Mouse (Mus musculus) frontal cortex, postnatal 36 days (tissue): ENCODE results near the gene Tnfrsf22.

ENCODE experiments used
- DNase-seq, 2 experiments: peaks; one replicate each; pipeline ENCODE4 v3.0.0; 2022; ENCODE audit warnings: low spot score in 2 of 2

Tnfrsf22 gene

GRCm38 (mm10) chr7:143631503-143631902, 18.0 kb downstream of the Tnfrsf22 start:
- no peak for DNase-seq

- DNase-seq = no peak
Observed at GRCm38 (mm10) chr7:143629501-143629900, 20.0 kb downstream of the Tnfrsf22 start.

GRCm38 (mm10) chr7:143628540-143628939, 20.9 kb downstream of the Tnfrsf22 start, which contains the start of gene Tnfrsf26:
Tnfrsf26 (minus strand) TSS chr7:143628722.
- no peak for DNase-seq

GRCm38 (mm10) chr7:143627555-143628286, 21.7 kb downstream of the Tnfrsf22 start:
- DNase-seq = no peak

GRCm38 (mm10) chr7:143626178-143626577, 23.3 kb downstream of the Tnfrsf22 start:
- no peak for DNase-seq

GRCm38 (mm10) chr7:143625151-143625550, 24.3 kb downstream of the Tnfrsf22 start:
- no peak for DNase-seq

- DNase-seq = no peak
Observed at GRCm38 (mm10) chr7:143624561-143624960, 24.9 kb downstream of the Tnfrsf22 start.

GRCm38 (mm10) chr7:143620951-143621350, 28.5 kb downstream of the Tnfrsf22 start:
- peak in 1 of 2 experiments; percentile 13 for DNase-seq

GRCm38 (mm10) chr7:143614404-143615135, 34.9 kb downstream of the Tnfrsf22 start:
- no peak for DNase-seq

- no peak for DNase-seq
Observed at GRCm38 (mm10) chr7:143612215-143612614, 37.2 kb downstream of the Tnfrsf22 start.

GRCm38 (mm10) chr7:143605321-143605720, 44.1 kb downstream of the Tnfrsf22 start:
- DNase-seq = no peak

GRCm38 (mm10) chr7:143604889-143605288, 44.6 kb downstream of the Tnfrsf22 start:
- no peak for DNase-seq

GRCm38 (mm10) chr7:143601705-143602104, 47.8 kb downstream of the Tnfrsf22 start:
- no peak for DNase-seq

GRCm38 (mm10) chr7:143600231-143600740, 49.2 kb downstream of the Tnfrsf22 start:
- DNase-seq = no peak

- peak; percentile 93 to 94 for DNase-seq
Observed at GRCm38 (mm10) chr7:143599428-143600230, 49.8 kb downstream of the Tnfrsf22 start, which contains the start of gene Cars. Cars (minus strand) TSS chr7:143600090.

- DNase-seq = no peak
Observed at GRCm38 (mm10) chr7:143594865-143595264, 54.6 kb downstream of the Tnfrsf22 start.

GRCm38 (mm10) chr7:143592255-143592654, 57.2 kb downstream of the Tnfrsf22 start:
- DNase-seq = no peak

- DNase-seq = no peak
Observed at GRCm38 (mm10) chr7:143588006-143588405, 61.5 kb downstream of the Tnfrsf22 start.

- no peak for DNase-seq
Observed at GRCm38 (mm10) chr7:143587586-143587985, 61.9 kb downstream of the Tnfrsf22 start.
